Mouse (Mus musculus) gonadal fat pad, adult 2 months (tissue): ENCODE measurements at regions not wholly inside any gene's neighbourhood (a gene's known extent, or its start where the extent isn't known, plus 50 kb on each side); places are given as distances from the start of the nearest gene placed in this dataset.

Experiments
- DNase-seq: peaks from one replicate; pipeline ENCODE4 v3.0.0-alpha.2; 2012; ENCODE audit warnings: low read depth

- no peak for DNase-seq
Observed at GRCm38 (mm10) chr14:46300546-46300945, 78.7 kb upstream of the Gm15217 start.

- no peak for DNase-seq
Observed at GRCm38 (mm10) chr14:46302601-46303000, 76.6 kb upstream of the Gm15217 start.

- no peak for DNase-seq
Observed at GRCm38 (mm10) chr14:46305267-46305666, 73.9 kb upstream of the Gm15217 start.

GRCm38 (mm10) chr14:46313064-46313463, 66.2 kb upstream of the Gm15217 start:
- DNase-seq = no peak

- no peak for DNase-seq
Observed at GRCm38 (mm10) chr14:46316521-46316920, 62.7 kb upstream of the Gm15217 start.

- no peak for DNase-seq
Observed at GRCm38 (mm10) chr14:46317406-46318045, 61.7 kb upstream of the Gm15217 start.

GRCm38 (mm10) chr14:46328064-46328463, 51.1 kb upstream of the Gm15217 start:
- DNase-seq = no peak
